Mouse (Mus musculus) cerebellum, adult 18-20 months (tissue): ENCODE data around the gene Clip1.
A peak's percentile ranks its signal among the peaks of the same experiment; 100 is the strongest.

ENCODE experiments used
- DNase-seq, 2 experiments: peaks; one replicate each; pipeline ENCODE4 v3.0.0; 2021

Clip1 gene

GRCm38 (mm10) chr5:123599319-123599718 lies 85.1 kb downstream of the Clip1 start:
- no peak for DNase-seq

GRCm38 (mm10) chr5:123593622-123594280 lies 90.7 kb downstream of the Clip1 start:
- no peak for DNase-seq

DNA sequence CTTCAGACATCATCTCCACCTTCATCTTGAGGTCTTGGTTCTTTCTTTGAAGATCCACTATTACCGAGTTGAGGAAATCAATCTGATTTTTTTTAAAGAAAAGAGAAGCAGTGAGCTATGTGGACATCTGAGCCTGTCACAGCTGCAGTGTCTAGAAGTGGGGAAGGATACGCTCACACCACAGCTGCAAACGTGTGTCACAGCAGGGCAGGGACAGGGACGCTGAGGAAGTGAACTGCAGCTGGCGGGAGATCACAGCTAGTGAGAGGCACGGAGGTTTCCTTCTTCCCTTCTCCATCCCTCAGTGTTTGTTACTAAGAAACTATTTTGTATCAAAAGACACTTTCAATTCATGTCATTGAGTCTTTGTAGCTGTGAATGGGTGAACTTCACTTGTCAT lies 104.4 kb downstream of the Clip1 start:
- DNase-seq = no peak

DNA sequence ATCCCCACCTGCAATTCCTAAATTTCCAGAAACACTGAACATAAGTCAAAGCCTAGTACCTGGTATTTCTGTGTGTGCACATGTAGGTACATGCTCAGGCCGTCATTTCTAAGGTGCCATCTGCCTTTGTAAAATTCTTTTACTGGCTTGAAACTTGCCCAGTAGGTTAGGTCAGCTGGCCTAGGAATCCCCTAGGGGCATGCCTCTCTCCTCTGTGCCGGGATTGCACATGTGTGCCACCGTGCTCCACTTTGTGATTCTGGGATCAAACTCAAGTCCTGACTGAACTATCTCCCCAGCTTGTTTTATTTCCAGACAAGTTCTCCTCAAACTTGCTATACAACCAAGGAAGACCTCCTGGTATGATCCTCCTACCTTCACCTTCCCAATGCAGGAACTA lies 107.7 kb downstream of the Clip1 start:
- no peak for DNase-seq

- no peak for DNase-seq
These were observed 111.1 kb downstream of the Clip1 start for GRCm38 (mm10) chr5:123573362-123573761.

DNA sequence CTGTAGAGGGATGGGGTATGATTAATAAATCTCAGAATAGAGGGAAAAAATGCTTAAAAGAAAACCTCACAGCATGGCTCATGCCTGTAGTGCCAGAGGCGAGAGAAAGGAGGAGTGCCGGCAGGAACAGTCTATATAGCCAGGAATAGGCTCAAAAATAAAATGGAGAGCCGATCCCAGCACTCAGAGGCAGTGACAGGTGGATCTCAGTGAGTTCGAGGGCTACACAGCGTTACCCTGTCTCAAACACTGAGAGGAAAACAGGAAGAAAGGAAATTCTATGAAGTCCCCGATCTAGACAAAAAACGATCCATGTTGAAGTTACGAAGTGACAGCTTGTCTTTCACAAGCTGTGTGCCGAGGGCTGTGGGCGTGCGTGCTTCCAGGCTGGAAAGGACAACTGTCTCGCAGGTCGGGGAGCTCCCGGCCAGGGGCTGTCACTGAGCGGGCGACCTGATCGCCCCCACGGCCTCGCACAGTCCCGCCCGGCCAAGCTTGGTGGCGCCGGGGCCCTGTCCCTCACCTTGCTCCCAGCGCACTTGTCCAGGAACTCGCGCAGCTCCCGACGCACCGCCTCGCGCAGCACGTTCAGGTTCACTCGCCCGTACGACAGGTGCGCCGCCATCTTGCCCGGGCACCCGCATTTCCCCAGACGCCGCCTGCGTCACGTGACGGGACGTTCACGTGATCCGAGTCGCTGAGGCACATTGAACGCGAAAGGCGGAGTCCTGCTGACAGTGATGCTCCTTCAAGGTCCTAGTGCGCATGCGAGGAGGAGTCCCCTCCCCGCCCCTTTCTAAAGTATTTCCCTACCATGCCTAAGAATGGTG lies 111.8 kb downstream of the Clip1 start, which contains the start of gene Vps33a:
Vps33a (minus strand) TSS at position 682 of the 830 bp plus-strand sequence.
- DNase-seq = peak; percentile 98

DNA sequence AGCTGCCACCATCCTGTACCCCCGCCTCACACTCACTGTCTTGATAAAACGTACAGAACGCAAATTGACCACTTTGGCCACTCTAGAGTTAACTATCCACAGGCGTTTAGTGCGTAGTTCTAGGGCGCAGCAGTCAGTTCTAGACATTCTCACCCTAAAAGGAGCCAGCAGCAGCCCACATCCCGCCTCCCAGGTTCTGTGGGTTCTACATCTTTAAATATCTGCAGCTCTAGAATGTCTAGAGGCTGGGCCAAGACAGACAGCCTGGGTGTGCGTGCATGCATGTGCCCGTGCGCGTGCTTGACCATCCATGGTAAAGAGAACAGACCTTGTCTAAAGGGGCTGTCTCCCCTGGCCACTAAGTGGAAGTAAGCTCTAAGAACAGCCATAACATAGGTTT lies 123.3 kb downstream of the Clip1 start:
- no peak for DNase-seq

DNA sequence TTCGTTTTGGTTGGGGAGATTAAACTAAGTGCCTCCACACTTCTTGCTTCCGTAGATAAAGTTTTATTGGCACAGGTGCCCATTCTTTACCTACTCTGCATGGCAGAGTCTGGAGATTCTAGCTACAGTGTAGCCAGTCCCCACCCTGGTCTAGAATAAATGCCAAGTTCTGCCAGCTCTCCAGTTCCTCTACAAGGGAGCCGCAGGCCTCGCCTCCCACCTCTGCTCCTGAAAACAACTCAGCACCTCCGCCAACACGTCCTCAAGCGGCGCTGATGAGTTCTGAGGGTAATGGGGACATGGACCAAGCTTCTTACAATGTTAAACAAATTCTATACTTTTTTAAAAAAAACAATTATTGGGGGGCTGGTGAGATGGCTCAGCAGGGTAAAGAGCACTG lies 124.8 kb downstream of the Clip1 start:
- no peak for DNase-seq

GRCm38 (mm10) chr5:123556451-123556850 lies 128.0 kb downstream of the Clip1 start:
- peak; percentile 83 to 84 for DNase-seq

- no peak for DNase-seq
These were observed 128.7 kb downstream of the Clip1 start for GRCm38 (mm10) chr5:123555693-123556092.

GRCm38 (mm10) chr5:123533801-123534200 lies 150.6 kb downstream of the Clip1 start:
- DNase-seq = no peak

GRCm38 (mm10) chr5:123530056-123530455 lies 154.4 kb downstream of the Clip1 start:
- DNase-seq = peak in 1 of 2 experiments; percentile 1

DNA sequence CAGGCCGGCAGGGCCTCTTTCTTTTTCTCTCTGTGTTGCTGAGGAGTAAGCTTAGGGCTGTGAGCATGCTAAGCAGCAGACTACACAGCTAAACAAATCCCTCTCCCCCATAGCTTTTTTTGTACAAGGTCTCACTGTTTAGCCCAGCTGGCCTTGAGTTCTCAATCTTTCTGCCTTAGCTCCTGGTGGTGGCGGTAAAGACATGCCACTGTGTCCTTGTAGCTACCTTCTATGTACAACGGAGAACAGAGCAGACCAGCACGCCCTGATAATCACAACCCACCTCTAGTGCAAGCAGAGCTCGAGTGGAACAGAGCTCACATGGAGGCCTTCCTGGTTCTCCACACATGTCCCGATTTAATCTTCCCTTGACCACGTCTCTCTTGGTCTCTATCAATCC lies 155.8 kb downstream of the Clip1 start:
- peak in 1 of 2 experiments; percentile 0 for DNase-seq
